Mouse (Mus musculus): ENCODE measurements around the gene Nop16. TPM values are rescaled to one million over a fixed set of nuclear protein-coding genes. Genes with fewer than 3 reads are reported as not detected.
A peak's percentile ranks its signal among the peaks of the same experiment; 100 is the strongest.

Nop16 gene
- polyA plus RNA-seq, 1 experiment, result 87.4 TPM

DNA sequence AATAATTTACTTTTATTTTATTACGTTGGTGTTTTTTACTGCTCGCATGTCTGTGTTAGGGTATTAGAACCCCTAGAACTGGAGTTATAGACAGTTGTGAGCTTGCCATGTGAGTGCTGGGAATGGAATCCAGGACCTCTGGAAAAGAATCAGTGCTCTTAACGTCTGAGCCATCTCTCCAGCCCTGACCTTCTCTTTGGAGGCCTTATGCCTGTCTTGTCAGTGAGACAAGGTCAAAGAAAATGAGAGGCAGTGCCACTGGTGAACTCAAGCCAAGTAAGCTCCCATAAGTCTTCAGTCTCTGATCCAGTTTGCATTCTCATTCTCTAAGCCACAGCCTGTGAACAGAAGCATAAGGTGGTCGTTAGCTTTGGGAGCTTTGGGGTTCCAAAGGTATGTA lies 19.2 kb downstream of the Nop16 start:
- H3K36me3 ChIP-seq (ENCODE audit: control insufficient read depth, insufficient read depth), result no peaks in the 10 kb centered on the region
- H3K79me3 ChIP-seq (ENCODE audit: low read depth), result peaks cover 2% of the 10 kb centered on the region
- H3K79me2 ChIP-seq (ENCODE audit: control insufficient read depth, insufficient read depth), result no peaks in the 10 kb centered on the region
- no peak overlapping the region for H3K4me3 ChIP-seq (ENCODE audit: insufficient read depth, poor library complexity, severe bottlenecking)
- no peak overlapping the region for H3ac ChIP-seq (ENCODE audit: control insufficient read depth, insufficient read length, low read depth)
- H3K27me3 ChIP-seq (ENCODE audit: control insufficient read depth, insufficient read depth, insufficient read length), result no peaks in the 10 kb centered on the region
- TF ChIP-seq MYOG (IDR thresholded peaks at IDR 0.05; ENCODE audit: control insufficient read depth, extremely low read depth, insufficient read length) (no peak), FOSL1 (IDR thresholded peaks at IDR 0.05; ENCODE audit: insufficient read depth, low read length, poor library complexity, severe bottlenecking) (no peak), MAX (IDR thresholded peaks at IDR 0.05) (no peak), MYOD1 (IDR thresholded peaks at IDR 0.05; ENCODE audit: control insufficient read depth, insufficient read length, low read depth) (no peak), CTCF (IDR thresholded peaks at IDR 0.05; ENCODE audit: control insufficient read depth, insufficient read depth, insufficient read length) (no peak), CEBPB (IDR thresholded peaks at IDR 0.05; ENCODE audit: low read depth) (no peak), USF1 (IDR thresholded peaks at IDR 0.05; ENCODE audit: low read depth) (no peak)

DNA sequence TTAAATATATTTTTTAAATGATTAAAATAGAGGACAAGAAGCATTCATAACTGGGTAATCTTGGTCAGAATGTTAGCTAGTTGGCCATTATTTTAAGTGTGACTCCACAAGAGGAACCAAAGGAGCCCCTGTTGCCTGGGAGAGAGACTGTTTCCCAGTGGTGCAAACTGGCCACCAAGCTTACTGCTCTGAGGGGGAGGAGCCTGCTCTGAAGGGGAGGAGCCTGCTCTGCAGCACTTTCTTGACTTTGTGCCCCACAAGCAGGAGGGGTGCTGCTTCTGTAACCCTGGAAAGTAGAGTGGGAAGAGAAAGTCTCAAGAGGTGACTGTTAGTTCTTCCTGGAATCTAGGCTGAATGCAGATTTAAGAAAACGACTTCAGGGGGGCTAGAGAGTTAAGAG lies 20.6 kb downstream of the Nop16 start:
- H3K79me3 ChIP-seq (ENCODE audit: low read depth), result peaks cover 9% of the 10 kb centered on the region
- no peak overlapping the region for H3K4me3 ChIP-seq (ENCODE audit: insufficient read depth, poor library complexity, severe bottlenecking)
- TF ChIP-seq MYOG (IDR thresholded peaks at IDR 0.05; ENCODE audit: control insufficient read depth, extremely low read depth, insufficient read length) (no peak), USF1 (IDR thresholded peaks at IDR 0.05; ENCODE audit: low read depth) (no peak), CTCF (IDR thresholded peaks at IDR 0.05; ENCODE audit: control insufficient read depth, insufficient read depth, insufficient read length) (no peak), FOSL1 (IDR thresholded peaks at IDR 0.05; ENCODE audit: insufficient read depth, low read length, poor library complexity, severe bottlenecking) (no peak), CEBPB (IDR thresholded peaks at IDR 0.05; ENCODE audit: low read depth) (no peak), MAX (IDR thresholded peaks at IDR 0.05) (no peak), MYOD1 (IDR thresholded peaks at IDR 0.05; ENCODE audit: control insufficient read depth, insufficient read length, low read depth) (no peak)
- H3ac ChIP-seq (ENCODE audit: control insufficient read depth, insufficient read length, low read depth), result no peak overlapping the region
- H3K79me2 ChIP-seq (ENCODE audit: control insufficient read depth, insufficient read depth), result peaks cover 8% of the 10 kb centered on the region
- H3K27me3 ChIP-seq (ENCODE audit: control insufficient read depth, insufficient read depth, insufficient read length), result no peaks in the 10 kb centered on the region
- H3K36me3 ChIP-seq (ENCODE audit: control insufficient read depth, insufficient read depth), result no peaks in the 10 kb centered on the region

DNA sequence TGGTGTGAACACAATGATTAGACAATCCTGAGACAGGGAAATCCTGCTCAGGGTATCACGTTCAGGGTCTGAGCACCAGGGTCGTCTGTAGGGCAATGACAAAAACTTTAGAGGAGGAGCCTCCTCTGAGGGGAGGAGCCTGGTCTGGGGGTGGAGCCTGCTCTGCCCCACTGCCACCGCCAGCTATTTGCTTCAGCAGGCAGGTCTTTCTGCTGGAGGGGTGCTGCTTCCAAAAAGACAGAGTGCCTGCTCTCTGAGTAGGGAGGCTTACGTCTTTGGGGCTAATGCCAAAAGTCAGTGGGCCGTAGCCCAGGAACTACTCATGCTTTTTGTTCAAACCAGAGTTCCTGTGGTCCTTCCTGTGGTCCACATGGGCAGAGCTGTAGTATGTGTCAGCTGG lies 21.5 kb downstream of the Nop16 start:
- no peak overlapping the region for H3K4me3 ChIP-seq (ENCODE audit: insufficient read depth, poor library complexity, severe bottlenecking)
- H3K27me3 ChIP-seq (ENCODE audit: control insufficient read depth, insufficient read depth, insufficient read length), result no peaks in the 10 kb centered on the region
- no peaks in the 10 kb centered on the region for H3K36me3 ChIP-seq (ENCODE audit: control insufficient read depth, insufficient read depth)
- peaks cover 17% of the 10 kb centered on the region for H3K79me2 ChIP-seq (ENCODE audit: control insufficient read depth, insufficient read depth)
- no peak for TF ChIP-seq MYOG (IDR thresholded peaks at IDR 0.05; ENCODE audit: control insufficient read depth, extremely low read depth, insufficient read length)
- TF ChIP-seq MYOD1 (IDR thresholded peaks at IDR 0.05; ENCODE audit: control insufficient read depth, insufficient read length, low read depth), result no peak
- no peak for TF ChIP-seq CEBPB (IDR thresholded peaks at IDR 0.05; ENCODE audit: low read depth)
- no peak for TF ChIP-seq USF1 (IDR thresholded peaks at IDR 0.05; ENCODE audit: low read depth)
- no peak for TF ChIP-seq FOSL1 (IDR thresholded peaks at IDR 0.05; ENCODE audit: insufficient read depth, low read length, poor library complexity, severe bottlenecking)
- TF ChIP-seq MAX (IDR thresholded peaks at IDR 0.05), result no peak
- TF ChIP-seq CTCF (IDR thresholded peaks at IDR 0.05; ENCODE audit: control insufficient read depth, insufficient read depth, insufficient read length), result no peak
- H3ac ChIP-seq (ENCODE audit: control insufficient read depth, insufficient read length, low read depth), result no peak overlapping the region
- peaks cover 17% of the 10 kb centered on the region for H3K79me3 ChIP-seq (ENCODE audit: low read depth)

DNA sequence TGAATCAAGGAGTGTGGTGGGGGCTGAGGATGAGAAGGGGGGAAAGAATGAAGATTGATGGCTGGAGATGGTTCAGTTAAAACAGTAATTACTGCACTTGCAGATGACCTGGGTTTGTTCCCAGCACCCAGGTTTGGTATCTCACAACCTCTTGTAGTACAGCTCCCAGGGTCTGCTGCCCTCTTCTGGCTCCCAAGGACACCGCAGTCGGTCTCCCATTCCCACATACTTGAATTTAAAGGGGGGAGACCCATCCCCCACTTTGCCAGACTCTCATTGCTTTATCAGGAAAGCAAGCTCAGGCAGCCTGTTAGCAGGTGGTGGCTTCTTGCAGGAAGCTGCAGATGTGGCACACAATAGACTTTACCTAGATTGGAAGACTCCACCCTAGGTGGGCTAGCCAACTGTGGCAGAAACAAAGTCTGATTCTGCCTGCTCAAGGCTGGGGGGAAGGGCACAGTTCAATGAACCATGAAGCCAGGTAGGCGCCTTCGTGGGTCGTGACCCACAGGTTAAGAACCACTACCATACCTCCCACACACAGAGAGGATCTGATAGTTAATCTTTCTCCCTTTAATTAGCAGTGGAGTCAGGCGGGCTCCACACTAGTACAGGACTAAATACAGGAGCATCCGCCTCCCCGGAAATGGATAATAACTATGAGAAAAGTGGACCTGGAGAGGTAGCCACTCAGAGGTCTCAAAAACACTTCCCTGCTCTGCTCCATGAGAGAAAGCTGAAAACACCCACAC lies 24.1 kb downstream of the Nop16 start:
- Histone ChIP-seq H3K36me3 (ENCODE audit: control insufficient read depth, insufficient read depth) (no peaks in the 10 kb centered on the region), H3K79me2 (ENCODE audit: control insufficient read depth, insufficient read depth) (peaks cover 38% of the 10 kb centered on the region), H3K27me3 (ENCODE audit: control insufficient read depth, insufficient read depth, insufficient read length) (no peaks in the 10 kb centered on the region), H3K4me3 (ENCODE audit: insufficient read depth, poor library complexity, severe bottlenecking) (peak overlapping the region; percentile 96), H3K79me3 (ENCODE audit: low read depth) (peaks cover 26% of the 10 kb centered on the region), H3ac (ENCODE audit: control insufficient read depth, insufficient read length, low read depth) (no peak overlapping the region)
- no peak for TF ChIP-seq CEBPB (IDR thresholded peaks at IDR 0.05; ENCODE audit: low read depth)
- TF ChIP-seq USF1 (IDR thresholded peaks at IDR 0.05; ENCODE audit: low read depth), result no peak
- no peak for TF ChIP-seq MYOD1 (IDR thresholded peaks at IDR 0.05; ENCODE audit: control insufficient read depth, insufficient read length, low read depth)
- no peak for TF ChIP-seq MYOG (IDR thresholded peaks at IDR 0.05; ENCODE audit: control insufficient read depth, extremely low read depth, insufficient read length)
- TF ChIP-seq CTCF (IDR thresholded peaks at IDR 0.05; ENCODE audit: control insufficient read depth, insufficient read depth, insufficient read length), result peak; percentile 29
- TF ChIP-seq FOSL1 (IDR thresholded peaks at IDR 0.05; ENCODE audit: insufficient read depth, low read length, poor library complexity, severe bottlenecking), result no peak
- TF ChIP-seq MAX (IDR thresholded peaks at IDR 0.05), result no peak

DNA sequence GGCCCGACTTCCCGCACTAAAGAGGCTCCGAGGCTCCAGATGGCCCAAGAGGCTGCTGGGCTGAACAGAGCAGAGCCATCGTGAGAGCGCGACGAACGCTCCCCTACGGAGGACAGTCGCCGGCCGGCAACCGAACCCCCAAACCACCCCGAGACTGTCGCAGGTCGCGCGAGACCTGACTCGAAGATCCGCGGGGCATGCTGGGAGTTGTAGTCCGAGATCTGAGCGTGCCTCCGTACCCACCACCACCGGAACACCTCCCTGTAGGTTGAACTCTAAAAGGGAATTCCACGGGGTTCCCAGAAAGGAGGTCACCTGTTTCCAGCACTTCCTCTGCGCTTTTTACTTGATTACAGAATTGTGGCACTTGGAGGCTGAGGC lies 24.7 kb downstream of the Nop16 start, which contains the start of gene 4833439L19Rik:
Gene 4833439L19Rik (minus strand): TSS at position 235 of the 381 bp plus-strand sequence.
- TF ChIP-seq FOSL1 (IDR thresholded peaks at IDR 0.05; ENCODE audit: insufficient read depth, low read length, poor library complexity, severe bottlenecking) (no peak), CTCF (IDR thresholded peaks at IDR 0.05; ENCODE audit: control insufficient read depth, insufficient read depth, insufficient read length) (no peak), MYOG (IDR thresholded peaks at IDR 0.05; ENCODE audit: control insufficient read depth, extremely low read depth, insufficient read length) (no peak), USF1 (IDR thresholded peaks at IDR 0.05; ENCODE audit: low read depth) (no peak), MYOD1 (IDR thresholded peaks at IDR 0.05; ENCODE audit: control insufficient read depth, insufficient read length, low read depth) (no peak), MAX (IDR thresholded peaks at IDR 0.05) (no peak)
- H3K79me3 ChIP-seq (ENCODE audit: low read depth), result peaks cover 26% of the 10 kb centered on the region
- peak within 1 kb of the TSS; percentile 92 for H3ac ChIP-seq (ENCODE audit: control insufficient read depth, insufficient read length, low read depth)
- H3K27me3 ChIP-seq (ENCODE audit: control insufficient read depth, insufficient read depth, insufficient read length), result no peaks in the 10 kb centered on the region
- peaks cover 2% of the 10 kb centered on the region for H3K36me3 ChIP-seq (ENCODE audit: control insufficient read depth, insufficient read depth)
- peak within 1 kb of the TSS; percentile 96 for H3K4me3 ChIP-seq (ENCODE audit: insufficient read depth, poor library complexity, severe bottlenecking)
- peaks cover 38% of the 10 kb centered on the region for H3K79me2 ChIP-seq (ENCODE audit: control insufficient read depth, insufficient read depth)
